Mouse (Mus musculus) cerebellum, adult 2 months (tissue): ENCODE measurements around the gene Tor1b. TPM values are rescaled to one million over a fixed set of nuclear protein-coding genes. Genes with fewer than 3 reads are reported as not detected.

ENCODE experiments used
- DNase-seq, 2 experiments: peaks; one replicate each; pipeline ENCODE4 v3.0.0; 2021
- H3K27ac ChIP-seq: fragments of 200-500 bp; 2 replicates; pipeline ENCODE4 v1.5.1; 2012; ENCODE audit warnings: low read length, control low read depth, inconsistent platforms; ENCODE audit not compliant: insufficient read depth
- H3K27me3 ChIP-seq: fragments of 200-500 bp; 2 replicates; pipeline ENCODE4 v1.6.1; 2012; ENCODE audit warnings: inconsistent platforms, mild to moderate bottlenecking, low read length, moderate library complexity; ENCODE audit not compliant: control insufficient read depth, insufficient read depth
- H3K4me1 ChIP-seq: fragments of 200-500 bp; 2 replicates; pipeline ENCODE4 v1.6.1; 2011; ENCODE audit warnings: low read length; ENCODE audit not compliant: control insufficient read depth, insufficient read depth
- H3K4me3 ChIP-seq: fragments of 200-500 bp; replicated peaks from 2 replicates; pipeline ENCODE3; 2011; ENCODE audit warnings: mild to moderate bottlenecking, low read depth, low read length, control low read depth; ENCODE audit not compliant: insufficient read depth
- CTCF ChIP-seq: fragments of 200-500 bp; IDR thresholded peaks from 2 replicates; pipeline ENCODE4 v1.5.1; 2011; ENCODE audit warnings: low read depth, mild to moderate bottlenecking, control low read depth, low read length, moderate library complexity, borderline replicate concordance; ENCODE audit not compliant: insufficient read depth
- POLR2A ChIP-seq: fragments of 200-500 bp; IDR thresholded peaks from 2 replicates; pipeline ENCODE4 v1.6.1; 2011; ENCODE audit warnings: low read length, control low read depth, borderline replicate concordance; ENCODE audit not compliant: insufficient read depth
- WGBS: fragments of 180-500 bp; shearing (Covaris S2); methylation state at CpG from one replicate; pipeline ENCODE4 v1.1.7; 2018; 5-methylcytosine and 5-hydroxymethylcytosine counted together
- polyA plus RNA-seq: library from polyadenylated mRNA; depleted of rRNA; stranded (reverse); fragments of >200 nt; gene quantifications from 2 replicates; pipeline ENCODE4 v1.2.3, GENCODE M21; 2012; rRNA removed

Tor1b gene
- 38.0 and 40.6 TPM in 2 replicates for polyA plus RNA-seq

DNA sequence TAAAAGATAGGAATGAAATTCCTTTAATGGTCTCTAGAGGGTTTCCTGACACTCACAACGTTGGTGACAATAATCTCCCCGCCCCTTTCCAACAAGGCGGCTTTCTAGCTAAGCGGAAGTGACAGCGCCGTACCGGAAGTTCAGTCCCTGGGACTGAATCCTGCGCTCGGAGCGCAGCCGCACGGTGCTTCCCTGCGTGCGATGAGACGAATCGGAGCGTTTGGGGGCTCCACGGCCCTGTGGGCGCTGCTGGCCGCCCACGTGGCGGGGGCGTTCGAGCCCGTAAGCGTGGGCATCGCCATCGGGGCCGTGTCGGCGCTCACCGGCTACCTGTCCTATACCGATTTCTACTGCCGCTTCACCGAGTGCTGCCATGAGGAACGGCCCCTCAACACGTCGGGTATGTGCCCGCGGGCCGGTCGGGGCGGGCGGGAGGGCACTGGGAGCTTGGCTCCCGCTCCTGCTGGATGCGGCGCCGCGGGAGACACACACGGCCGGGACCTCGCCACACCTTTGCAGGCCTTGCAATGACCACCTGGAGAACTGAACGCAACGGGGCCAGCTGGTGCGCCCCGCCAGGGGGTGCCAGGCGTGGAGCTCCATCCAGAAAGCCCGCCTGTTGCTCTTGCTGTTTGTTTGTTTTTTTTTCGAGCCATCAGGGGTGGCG is at the start of gene Tor1b:
Gene Tor1b (plus strand): TSS at position 136 of the 667 bp plus-strand sequence.
- Histone ChIP-seq H3K27ac (peak within 1 kb of the TSS; percentile 61), H3K4me1 (peaks cover 12% of the 10 kb centered on the region), H3K4me3 (peak within 1 kb of the TSS; percentile 68), H3K27me3 (no peaks in the 10 kb centered on the region)
- peak; percentile 97 for TF ChIP-seq POLR2A
- TF ChIP-seq CTCF, result no peak
- under 1% methylated on average over 60 of the region's 60 CpGs for WGBS
- peak; percentile 86 to 88 for DNase-seq

DNA sequence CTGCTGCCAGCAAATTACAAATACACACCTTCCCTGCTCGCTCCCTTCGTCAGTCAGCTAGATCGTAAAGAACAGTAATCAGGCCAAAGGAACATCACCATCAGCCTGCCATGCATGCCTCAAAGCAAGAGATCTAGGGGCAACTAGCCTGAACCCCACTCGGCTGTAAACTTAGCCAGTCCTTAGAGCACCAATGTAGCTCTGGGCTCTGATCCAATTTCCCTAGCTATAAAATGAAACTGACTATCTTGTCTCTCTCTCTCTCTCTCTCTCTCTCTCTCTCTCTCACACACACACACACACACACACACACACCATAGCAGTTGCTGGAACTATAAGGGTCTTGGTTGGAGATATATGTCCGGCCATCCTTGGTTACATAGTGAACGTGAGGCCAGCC is 48.5 kb upstream of the Tor1b start:
- Histone ChIP-seq H3K4me3 (no peak overlapping the region), H3K27ac (no peak overlapping the region), H3K4me1 (peaks cover 3% of the 10 kb centered on the region; the same call in 1 of the 2 replicates), H3K27me3 (no peaks in the 10 kb centered on the region; the same call in 1 of the 2 replicates)
- WGBS, result 81% methylated on average over 6 of the region's 6 CpGs
- TF ChIP-seq CTCF (no peak), POLR2A (no peak)
- no peak for DNase-seq

DNA sequence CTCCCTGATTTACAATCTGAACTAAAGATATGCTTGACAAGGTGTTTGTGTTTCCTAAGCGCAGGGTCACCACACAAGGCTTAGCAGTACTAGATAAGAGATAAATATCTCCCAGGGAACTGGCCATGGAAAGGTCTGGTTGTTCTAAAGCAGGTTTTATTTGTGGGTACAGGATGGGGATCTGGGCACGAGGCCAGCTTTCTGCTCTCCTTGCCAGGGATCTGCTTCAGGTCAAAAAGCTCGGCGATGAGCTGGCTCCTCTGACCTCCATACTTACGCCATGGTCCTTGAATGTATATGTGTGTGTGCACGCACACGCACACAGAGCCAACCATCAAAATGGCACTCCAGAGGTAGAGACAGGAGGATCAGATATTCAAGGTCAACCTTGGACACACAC is 47.8 kb upstream of the Tor1b start:
- no peak for TF ChIP-seq POLR2A
- no peak for TF ChIP-seq CTCF
- 60% methylated on average over 7 of the region's 7 CpGs for WGBS
- peak; percentile 29 to 34 for DNase-seq
- Histone ChIP-seq H3K4me1 (peaks cover 3% of the 10 kb centered on the region; the same call in 1 of the 2 replicates), H3K4me3 (no peak overlapping the region), H3K27ac (no peak overlapping the region), H3K27me3 (no peaks in the 10 kb centered on the region; the same call in 1 of the 2 replicates)

GRCm38 (mm10) chr2:30905906-30906305 is 46.9 kb upstream of the Tor1b start:
- H3K27ac ChIP-seq, result no peak overlapping the region
- TF ChIP-seq CTCF, result no peak
- peaks cover 3% of the 10 kb centered on the region; the same call in 1 of the 2 replicates for H3K4me1 ChIP-seq
- WGBS, result 94% methylated on average over 8 of the region's 8 CpGs
- no peaks in the 10 kb centered on the region; the same call in 1 of the 2 replicates for H3K27me3 ChIP-seq
- H3K4me3 ChIP-seq, result no peak overlapping the region
- DNase-seq, result no peak

DNA sequence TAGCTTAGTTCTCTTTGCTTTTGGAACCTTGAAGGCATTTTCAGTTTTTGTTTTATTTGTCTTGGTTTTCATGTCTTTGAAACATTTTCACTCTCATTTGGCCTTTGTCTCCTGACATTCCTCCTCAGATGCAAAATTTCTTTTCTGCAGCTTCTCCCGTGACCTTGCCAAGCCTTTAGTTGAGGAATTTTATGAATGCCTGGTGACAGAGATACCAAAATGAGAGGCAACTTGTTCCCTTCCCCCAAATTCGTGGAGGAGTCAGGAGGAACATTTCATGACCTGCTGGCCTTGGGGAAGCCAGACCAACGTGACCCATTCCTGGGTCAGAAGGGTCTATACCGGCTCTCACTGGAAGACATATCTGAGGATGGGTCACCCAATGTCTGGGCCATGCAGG is 46.1 kb upstream of the Tor1b start:
- WGBS, result 75% methylated on average over 4 of the region's 4 CpGs
- peaks cover 3% of the 10 kb centered on the region; the same call in 1 of the 2 replicates for H3K4me1 ChIP-seq
- H3K27ac ChIP-seq, result no peak overlapping the region
- no peak for TF ChIP-seq POLR2A
- TF ChIP-seq CTCF, result no peak
- H3K4me3 ChIP-seq, result no peak overlapping the region
- DNase-seq, result no peak
- H3K27me3 ChIP-seq, result no peaks in the 10 kb centered on the region; the same call in 1 of the 2 replicates

- DNase-seq, result no peak
- WGBS, result 34% methylated on average over 4 of the region's 4 CpGs
Observed at GRCm38 (mm10) chr2:30912291-30912773, 40.4 kb upstream of the Tor1b start.

GRCm38 (mm10) chr2:30913022-30913421 is 39.7 kb upstream of the Tor1b start:
- Histone ChIP-seq H3K4me3 (no peak overlapping the region), H3K27me3 (no peaks in the 10 kb centered on the region), H3K4me1 (peaks cover 3% of the 10 kb centered on the region; the same call in 1 of the 2 replicates), H3K27ac (no peak overlapping the region)
- 89% methylated on average over 8 of the region's 8 CpGs for WGBS
- no peak for DNase-seq
- TF ChIP-seq POLR2A, result no peak
- no peak for TF ChIP-seq CTCF

More at GRCm38 (mm10) chr2:30912291-30912773, 40.4 kb upstream of the Tor1b start:
- Histone ChIP-seq H3K27me3 (no peaks in the 10 kb centered on the region), H3K4me3 (no peak overlapping the region), H3K27ac (no peak overlapping the region), H3K4me1 (no peaks in the 10 kb centered on the region)
- no peak for TF ChIP-seq CTCF
- TF ChIP-seq POLR2A, result no peak

DNA sequence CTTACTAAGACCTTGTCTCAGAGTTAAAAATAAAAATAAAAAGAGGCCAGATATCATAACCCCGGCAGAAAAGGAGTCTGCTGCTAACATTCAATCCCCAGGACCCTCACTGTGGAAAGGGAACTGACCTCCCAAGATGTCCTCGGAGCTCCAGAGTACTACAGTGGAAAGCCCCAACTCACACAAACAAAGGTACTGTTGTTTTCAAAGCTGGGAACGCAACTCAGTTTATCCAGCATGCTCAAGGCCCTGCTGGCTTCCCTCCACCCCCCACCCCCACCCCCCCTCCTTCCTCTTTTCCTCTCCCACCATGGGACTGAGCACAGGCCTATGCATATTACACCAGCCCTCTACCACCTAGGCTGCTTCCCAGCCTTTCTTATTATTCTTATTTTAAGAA is 37.9 kb upstream of the Tor1b start:
- Histone ChIP-seq H3K27me3 (no peaks in the 10 kb centered on the region), H3K4me3 (no peak overlapping the region), H3K4me1 (peaks cover 3% of the 10 kb centered on the region; the same call in 1 of the 2 replicates), H3K27ac (no peak overlapping the region)
- no peak for DNase-seq
- no peak for TF ChIP-seq CTCF
- TF ChIP-seq POLR2A, result no peak
- WGBS, result 48% methylated on average over 3 of the region's 3 CpGs
